Mouse (Mus musculus) E14TG2a.4 (cell line): ENCODE measurements around the gene Fbxw7.

Experiments used
- CTCF ChIP-seq: conservative IDR thresholded peaks from 2 replicates; pipeline ENCODE4 v1.5.1; 2014; ENCODE audit warnings: low read length
- NANOG ChIP-seq: IDR thresholded peaks from 2 replicates; pipeline ENCODE4 v1.6.1; 2014; ENCODE audit warnings: borderline replicate concordance, low read length, mixed read lengths

DNA sequence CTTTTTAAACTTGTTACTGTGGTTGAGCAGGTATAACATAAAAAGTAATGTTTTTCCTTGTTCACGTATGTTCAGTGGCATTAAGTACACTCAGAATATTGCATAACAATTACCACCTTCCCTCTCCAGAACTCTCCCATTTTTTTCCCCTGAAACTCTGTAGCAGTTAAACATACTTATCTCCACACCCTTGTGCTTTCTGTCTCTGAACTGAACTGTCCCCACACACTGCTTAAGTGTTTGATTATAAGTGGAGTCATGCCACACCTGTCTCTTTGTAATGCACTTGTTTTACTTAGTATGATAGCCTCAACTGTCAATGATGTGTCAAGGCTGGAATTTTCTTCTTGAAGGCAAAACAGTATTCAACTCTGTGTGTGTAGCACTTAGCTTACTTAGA is 108.6 kb downstream of the Fbxw7 start:
- no peak for TF ChIP-seq CTCF
- TF ChIP-seq NANOG = no peak
